Comparison of ENCODE assay signal across 11 mouse cellular contexts in genomic region chr12:85521673-85522072, GRCm38 (mm10). TPM values are rescaled to one million over a fixed set of nuclear protein-coding genes. Genes with fewer than 3 reads are reported as not detected.
A peak's percentile ranks its signal among the peaks of the same experiment; 100 is the strongest.
DNase-seq lines count a peak whose midpoint lies in the region.
"Had no signal": no experiment of that assay in that cellular context is flagged by ENCODE, and none has a peak within 500 bp of the region (broad histone marks: within the 10 kb centered on the region; RNA-seq: fewer than 3 reads in every experiment).

No protein-coding gene starts in this region.

- intact Hi-C loops in heart, postnatal 10 days (cut with DNase I), result no loop called here

- DNase-seq in adrenal gland, postnatal 14 days, result peak; percentile 58
- no peak for DNase-seq in adrenal gland, adult 18-20 months (ENCODE audit: low spot score in 2 of 2)
- DNase-seq in heart, postnatal 10 days, result peak; percentile 56 to 59
- DNase-seq in heart, adult 8-10 months (ENCODE audit: low spot score), result no peak
- DNase-seq in retina, postnatal 1 day, result peak; percentile 16
- DNase-seq in retina, embryonic 14.5 days (ENCODE audit: low spot score), result no peak
- DNase-seq in thymus, adult 18-20 months, result no peak
- DNase-seq in frontal cortex, postnatal 10 days (ENCODE audit: low spot score in 2 of 2), result no peak
- DNase-seq: cerebellum, adult 8-10 months; embryo, embryonic 11 days; thymus, postnatal 25 days had no signal

RNA-seq across cellular contexts. Expression of gene Fos, which starts 48.0 kb away (rescaled TPM):
- total RNA-seq in adrenal gland, postnatal 14 days (2021), result 11.8 and 39.6 TPM in 2 replicates
- total RNA-seq in adrenal gland, adult 18-20 months (2021), result 1 to 10 TPM; 2.9 to 4.3 TPM
- 1 to 10 TPM; 1.8 to 3.3 TPM for total RNA-seq in heart, postnatal 10 days (2021)
- total RNA-seq in heart, adult 8-10 months (2022), result 10 to 100 TPM in 2 of 4 experiments, 1 to 10 TPM in 2; 2.4 to 26.4 (median 15.7) TPM

Comparison
In these comparisons a context has a peak if more than half of its experiments do, and no peak if none do; other contexts are left out.
1. DNase-seq: peak in adrenal gland, postnatal 14 days (single experiment), heart, postnatal 10 days (2 of 2) and retina, postnatal 1 day (single experiment); none in adrenal gland, adult 18-20 months (0 of 2), heart, adult 8-10 months (single experiment), retina, embryonic 14.5 days (single experiment), thymus, adult 18-20 months (0 of 2) and frontal cortex, postnatal 10 days (0 of 2).